Mouse (Mus musculus): ENCODE data around the gene Mrpl41. TPM values are rescaled to one million over a fixed set of nuclear protein-coding genes. Genes with fewer than 3 reads are reported as not detected.
A peak's percentile ranks its signal among the peaks of the same experiment; 100 is the strongest.

Gene Mrpl41
- total and polyA plus RNA-seq, 3 experiments: 102 to 103 TPM; not detected in 1

GRCm38 (mm10) chr2:24935057-24935796, 39.7 kb downstream of the Mrpl41 start, which contains the start of gene Arrdc1:
Gene Arrdc1, minus strand, starts transcription at chr2:24935252.
- H3K4me3 ChIP-seq (ENCODE audit: control insufficient read depth in 1 of 2, insufficient read depth in 1 of 2, low read depth in 2 of 2, low read length in 2 of 2): peak within 1 kb of the TSS; percentile 74 to 97
- no peaks in the 10 kb centered on the region for H3K9me3 ChIP-seq (replicated peaks; ENCODE audit: insufficient read depth, low read length)
- H3K4me1 ChIP-seq (ENCODE audit: control insufficient read depth in 1 of 2, insufficient read depth in 2 of 2, low read length in 2 of 2): peaks cover 0 to 5% of the 10 kb centered on the region in 2 experiments; a peak in 1 of 4 replicates
- no peaks in the 10 kb centered on the region for H3K27me3 ChIP-seq (ENCODE audit: control insufficient read depth in 1 of 2, insufficient read depth in 2 of 2, low read length in 2 of 2)
- peak within 1 kb of the TSS; percentile 80 for H3K9ac ChIP-seq (ENCODE audit: control insufficient read depth, low read depth, low read length, poor library complexity, severe bottlenecking)
- TF ChIP-seq NELFE (IDR thresholded peaks at IDR 0.05; ENCODE audit: low read depth, low read length): peak; percentile 83
- peak; percentile 62; the same call in 1 of the 2 replicates for TF ChIP-seq MXI1 (IDR thresholded peaks at IDR 0.05; ENCODE audit: low read depth, low read length)
- TF ChIP-seq EP300 (IDR thresholded peaks at IDR 0.05; ENCODE audit: low read depth in 1 of 2, low read length in 2 of 2): no peak
- TF ChIP-seq ZMIZ1 (IDR thresholded peaks at IDR 0.05; ENCODE audit: low read depth, low read length): peak; percentile 85
- peak; percentile 10; the same call in 1 of the 2 replicates for TF ChIP-seq SIN3A (IDR thresholded peaks at IDR 0.05; ENCODE audit: low read length)
- no peak for TF ChIP-seq GABPA (IDR thresholded peaks at IDR 0.05; ENCODE audit: low read depth, low read length)
- 0 out of 2 replicates have a peak, but pooled peaks have one; percentile 24 for TF ChIP-seq NRF1 (IDR thresholded peaks at IDR 0.05; ENCODE audit: insufficient read depth, low read depth, low read length, poor library complexity, severe bottlenecking)
- TF ChIP-seq ZNF384 (IDR thresholded peaks at IDR 0.05; ENCODE audit: low read depth, low read length): no peak
- 0 out of 2 replicates have a peak, but pooled peaks have one; percentile 42 for TF ChIP-seq MAZ (IDR thresholded peaks at IDR 0.05; ENCODE audit: low read depth, low read length)
- peak; percentile 32; the same call in 1 of the 2 replicates for TF ChIP-seq HCFC1 (IDR thresholded peaks at IDR 0.05; ENCODE audit: low read depth, low read length)
- peak; percentile 39; the same call in 1 of the 2 replicates for TF ChIP-seq TCF12 (IDR thresholded peaks at IDR 0.05; ENCODE audit: low read depth, low read length)
- peak; percentile 62 for TF ChIP-seq MAX (IDR thresholded peaks at IDR 0.05; ENCODE audit: low read length)
- TF ChIP-seq POLR2A (IDR thresholded peaks at IDR 0.05; ENCODE audit: control insufficient read depth in 1 of 2, insufficient read depth in 1 of 2, low read depth in 1 of 2, low read length in 2 of 2, poor library complexity in 1 of 2): peak; percentile 75 to 80
- 0 out of 2 replicates have a peak, but pooled peaks have one; percentile 17 for TF ChIP-seq MYC (IDR thresholded peaks at IDR 0.05; ENCODE audit: low read depth, low read length)
- no peak for TF ChIP-seq JUND (IDR thresholded peaks at IDR 0.05; ENCODE audit: low read depth, low read length)
- TF ChIP-seq KAT2A (conservative IDR thresholded peaks at IDR 0.05; ENCODE audit: low read depth, low read length): no peak
- no peak for TF ChIP-seq ZKSCAN1 (IDR thresholded peaks at IDR 0.05; ENCODE audit: low read depth, low read length)
- peak; percentile 57; the same call in 1 of the 2 replicates for TF ChIP-seq POLR2AphosphoS2 (IDR thresholded peaks at IDR 0.05; ENCODE audit: low read length)
- no peak for TF ChIP-seq RAD21 (IDR thresholded peaks at IDR 0.05; ENCODE audit: low read depth, low read length)
- peaks cover 7% of the 10 kb centered on the region for H3K79me2 ChIP-seq (ENCODE audit: control insufficient read depth, insufficient read depth, low read length, poor library complexity)
- H3K27ac ChIP-seq (ENCODE audit: control insufficient read depth, low read depth, low read length): peak within 1 kb of the TSS; percentile 22
- DNase-seq (ENCODE audit: low read depth, low spot score): peak; percentile 96
- no peaks in the 10 kb centered on the region; a peak in 1 of 4 replicates for H3K36me3 ChIP-seq (ENCODE audit: control insufficient read depth in 1 of 2, insufficient read depth in 2 of 2, low read length in 2 of 2)
